Mouse (Mus musculus) cerebellum, postnatal 4 days (tissue): Measurements from ENCODE around the gene Trrap.
"Not testable (repeated sequence)": the region's sequence is repeated elsewhere in the genome, so short reads cannot be mapped to it uniquely, and the experiment has no call there.

Source experiments
- DNase-seq, 2 experiments: peaks; one replicate each; pipeline ENCODE4 v3.0.0; 2022; ENCODE audit warnings: low spot score in 2 of 2, mixed read lengths in 1 of 2

The Trrap gene

DNA sequence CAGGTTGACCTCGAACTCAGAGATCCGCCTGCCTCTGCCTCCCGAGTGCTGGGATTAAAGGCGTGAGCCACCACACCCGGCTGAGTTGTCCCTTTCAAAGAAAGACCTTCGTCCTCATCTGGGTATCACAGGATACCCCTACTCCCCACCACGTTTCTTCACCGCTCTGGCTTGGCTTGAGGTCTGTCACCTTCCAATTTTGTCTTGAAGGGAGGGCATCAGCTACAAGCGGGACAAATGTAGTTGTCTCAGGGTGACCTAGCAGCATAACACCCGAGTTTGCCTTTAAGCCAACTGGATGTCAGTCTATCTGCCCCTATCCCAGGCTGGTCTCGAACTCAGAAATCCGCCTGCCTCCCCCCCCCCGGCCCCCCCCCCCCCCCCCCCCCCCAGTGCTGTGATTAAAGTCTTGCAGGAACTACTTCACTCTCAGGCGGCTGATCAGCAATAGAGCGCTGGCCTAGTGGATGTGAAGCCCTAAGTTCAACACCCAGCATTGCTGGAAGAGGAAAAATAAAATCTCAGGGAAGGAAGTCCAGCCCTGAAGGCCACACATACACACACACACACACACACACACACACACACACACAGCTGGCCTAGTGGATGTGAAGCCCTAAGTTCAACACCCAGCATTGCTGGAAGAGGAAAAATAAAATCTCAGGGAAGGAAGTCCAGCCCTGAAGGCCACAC is at the start of gene Trrap:
Gene Trrap, plus strand, starts transcription at position 627 of the 693 bp plus-strand sequence.
- not testable (repeated sequence) for DNase-seq

DNA sequence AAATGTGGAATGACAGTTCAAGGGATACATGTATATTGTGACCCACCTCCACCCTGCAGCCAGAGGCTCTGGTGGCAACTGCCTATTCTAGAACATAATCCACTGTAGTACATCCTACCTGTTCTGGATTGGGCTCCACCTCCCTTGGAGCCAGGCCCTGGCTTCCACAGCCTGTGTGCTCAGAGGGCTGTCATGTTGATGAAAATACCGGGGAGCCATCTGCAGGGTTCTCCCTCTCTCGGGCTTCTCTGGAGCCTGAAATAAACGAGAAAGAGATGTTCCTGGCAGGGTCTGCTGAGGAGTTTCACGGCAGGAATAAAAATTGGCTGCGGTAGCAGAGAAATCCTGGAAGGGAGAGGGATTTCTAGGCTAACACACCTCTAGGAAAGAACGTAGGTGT is 47.8 kb upstream of the Trrap start:
- no peak for DNase-seq

DNA sequence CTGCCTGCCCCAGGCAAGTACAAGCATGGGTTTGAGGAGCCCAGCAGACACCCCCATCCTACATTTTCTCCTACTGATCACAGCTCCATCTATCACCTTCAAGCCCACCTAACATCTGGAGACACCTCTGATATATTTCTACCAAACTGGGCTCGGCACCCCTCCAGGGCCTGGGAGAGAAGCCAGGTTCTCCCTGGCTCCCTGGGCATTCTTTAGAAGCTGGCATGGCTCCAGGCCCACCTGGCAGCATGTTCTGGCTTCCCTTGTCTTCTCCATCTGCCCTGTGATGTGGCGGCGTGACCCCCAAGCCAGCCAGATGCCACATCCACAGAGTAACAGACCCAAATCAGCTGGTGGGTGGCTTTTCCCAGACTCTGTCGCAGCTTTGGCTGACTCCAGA is 47.3 kb upstream of the Trrap start:
- peak in 1 of 2 experiments; percentile 56 for DNase-seq

DNA sequence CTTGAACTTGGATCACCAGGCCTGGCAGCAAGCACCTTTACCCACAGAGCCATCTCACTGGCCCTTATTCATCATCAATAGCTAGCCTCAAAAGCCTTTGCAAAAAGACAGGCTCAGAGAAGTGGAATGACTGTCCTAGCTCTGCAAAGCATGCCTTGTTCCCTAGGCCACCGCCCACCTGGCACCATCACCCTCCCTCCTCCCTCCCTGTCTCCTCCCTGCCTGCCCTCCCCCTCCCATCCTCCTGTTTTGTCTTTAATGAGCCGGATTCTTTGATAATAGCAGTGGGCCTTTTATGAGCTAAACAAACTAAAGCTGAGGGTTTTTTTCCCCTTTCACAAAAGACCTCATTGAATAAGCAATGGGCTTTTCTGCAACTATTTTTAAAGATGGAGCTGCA is 42.6 kb upstream of the Trrap start:
- no peak for DNase-seq

DNA sequence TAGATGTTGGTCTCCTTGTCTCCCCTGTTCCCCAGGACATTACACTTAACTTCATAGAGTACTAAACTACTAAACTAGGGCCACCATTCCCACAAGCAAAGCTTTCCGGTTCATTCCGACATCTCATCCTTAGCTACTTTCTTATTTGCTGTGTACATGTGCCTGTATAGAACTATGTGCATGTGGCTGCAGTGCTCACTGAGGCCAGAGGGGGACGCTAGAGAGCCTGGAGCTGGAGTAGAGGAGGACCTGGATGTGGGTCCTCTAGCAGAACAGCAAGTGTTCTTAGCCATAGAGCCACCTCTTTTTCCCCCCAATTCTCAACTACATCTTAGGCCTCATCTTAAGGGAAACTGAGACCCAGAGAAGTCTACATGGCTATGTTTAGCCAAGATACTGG is 42.0 kb upstream of the Trrap start:
- DNase-seq = no peak

DNA sequence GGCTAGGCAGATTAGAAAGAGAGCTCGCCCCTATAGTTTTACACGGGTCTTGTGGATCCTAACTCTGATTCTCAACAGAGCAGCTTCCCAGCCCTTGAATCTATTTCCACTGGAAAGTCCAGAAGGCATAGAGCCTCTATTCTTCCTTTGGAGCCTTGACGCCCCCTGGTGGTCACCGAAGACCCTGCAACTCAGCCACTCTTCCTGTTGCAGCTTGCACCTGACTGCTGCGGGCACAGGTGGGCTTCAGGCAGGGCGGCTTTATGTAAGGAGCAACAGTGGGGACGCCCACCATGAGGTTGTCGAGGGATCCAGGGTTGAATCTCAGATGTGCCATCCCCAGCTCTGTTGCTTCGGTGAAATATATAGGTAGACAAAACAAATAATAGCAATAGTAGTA is 40.4 kb upstream of the Trrap start:
- peak; percentile 83 to 91 for DNase-seq

DNA sequence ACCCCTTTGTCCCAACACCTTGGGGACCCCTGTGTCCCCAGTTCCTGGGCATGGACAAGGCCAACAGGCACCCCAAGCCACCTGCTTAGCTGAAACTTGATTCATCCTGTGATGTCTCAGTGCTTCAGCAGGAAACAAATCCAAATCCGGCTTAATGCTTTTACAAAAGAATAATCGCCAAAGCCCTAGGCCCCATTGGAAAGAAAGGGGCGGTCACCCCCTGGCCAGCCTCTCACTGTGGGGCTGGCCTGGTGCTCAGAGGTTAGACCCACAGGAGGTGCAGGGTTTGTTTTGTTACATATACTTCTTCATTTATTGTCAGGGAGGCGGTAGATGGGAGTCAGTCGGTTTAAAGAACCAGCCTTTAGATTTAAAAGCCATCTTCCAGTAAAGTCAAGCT is 39.3 kb upstream of the Trrap start:
- no peak for DNase-seq

DNA sequence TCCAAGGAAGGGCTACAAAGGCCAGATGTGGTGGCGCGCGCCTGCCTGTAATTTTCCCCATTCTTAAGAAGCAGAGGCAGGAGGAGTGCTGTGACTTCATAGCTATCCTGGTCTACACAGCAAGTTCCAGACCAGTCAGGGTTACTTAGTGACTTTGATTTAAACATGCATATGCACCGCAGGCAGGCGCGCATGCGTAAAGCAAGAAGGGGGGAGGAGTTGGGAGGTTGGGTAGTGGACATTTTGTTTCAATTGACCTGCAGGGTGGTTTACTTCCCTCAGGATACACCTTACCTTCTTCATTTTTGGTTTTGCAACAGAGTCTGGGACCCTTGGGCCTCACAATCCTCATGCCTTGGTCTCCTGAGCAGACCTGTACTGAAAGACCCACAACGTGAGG is 38.3 kb upstream of the Trrap start:
- DNase-seq = no peak

DNA sequence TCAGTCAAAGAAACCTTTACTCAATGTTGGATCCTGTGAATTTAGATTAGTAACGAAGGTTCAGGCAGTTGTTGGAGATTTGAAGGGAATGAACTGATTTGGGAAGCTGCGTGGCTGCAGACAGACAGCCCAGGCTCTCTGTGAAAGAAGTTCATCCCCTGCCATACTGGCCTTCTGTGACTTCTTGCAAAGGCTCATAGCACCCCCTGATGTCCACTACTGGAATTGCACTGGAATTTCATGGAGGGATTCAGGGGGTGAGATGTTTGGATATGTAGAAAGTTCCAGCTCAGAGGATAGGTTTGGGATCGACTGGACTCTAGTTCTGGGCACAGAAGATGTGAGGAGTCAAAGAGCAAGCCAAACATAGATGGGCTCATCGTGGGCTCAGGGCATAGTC is 33.6 kb upstream of the Trrap start:
- DNase-seq = peak; percentile 78 to 86

DNA sequence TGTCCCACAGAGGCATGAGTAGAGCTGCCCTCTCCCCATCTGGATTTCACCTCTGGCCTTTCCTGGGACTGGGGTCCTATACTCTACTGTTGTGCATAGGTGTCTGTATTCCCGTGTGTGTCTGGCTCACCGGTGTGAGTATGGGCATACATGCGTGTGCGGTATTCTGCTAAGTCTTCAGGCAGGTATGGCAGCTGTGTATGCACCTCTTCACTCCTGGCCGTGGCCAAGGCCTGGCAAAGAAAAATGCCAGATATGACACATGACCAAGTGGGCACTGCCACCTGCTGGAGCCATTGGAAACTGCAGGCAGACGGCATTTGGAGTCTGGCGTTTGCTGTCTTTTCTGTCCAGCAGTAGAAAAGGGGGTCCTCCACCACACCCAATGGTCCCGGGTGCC is 32.6 kb upstream of the Trrap start:
- DNase-seq = peak; percentile 74 to 87

DNA sequence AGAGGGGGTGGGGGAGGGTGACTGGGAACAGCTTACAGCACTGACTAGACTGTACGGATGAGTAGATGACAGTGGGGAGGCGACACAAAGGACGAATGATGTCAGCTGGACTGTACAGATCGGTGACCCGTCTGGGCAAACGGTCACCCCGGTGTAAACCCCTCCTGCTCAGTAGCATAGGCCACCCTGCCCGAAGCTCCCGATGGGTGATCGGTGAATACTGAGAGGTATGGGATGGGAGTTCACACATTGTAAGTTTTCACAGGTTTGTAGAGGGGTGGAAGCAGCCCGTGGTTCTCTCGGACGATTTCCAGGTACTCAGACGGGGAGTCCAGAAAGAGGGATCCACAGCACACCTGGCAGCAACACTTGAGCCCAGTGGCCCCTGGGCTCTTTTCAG is 30.4 kb upstream of the Trrap start:
- DNase-seq = no peak

DNA sequence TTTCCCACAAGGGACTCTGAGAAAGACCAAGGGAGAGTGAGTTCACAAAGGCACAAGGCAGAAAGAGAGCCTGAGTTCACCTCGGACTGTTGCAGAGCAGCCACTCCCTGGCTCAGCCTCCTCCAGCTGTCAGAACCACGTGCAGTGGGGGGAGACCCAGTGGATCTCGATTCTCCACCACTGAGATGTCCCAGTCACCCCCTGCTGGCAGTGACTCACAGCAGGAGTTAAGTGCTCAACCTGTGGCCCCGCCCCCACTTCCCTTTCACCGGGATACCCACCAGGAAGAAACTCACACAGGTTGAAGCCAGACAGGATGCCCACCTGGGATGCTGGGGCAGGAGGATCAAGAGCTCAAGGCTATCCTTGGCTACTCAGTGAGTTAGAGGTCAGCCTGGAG is 15.1 kb upstream of the Trrap start:
- DNase-seq = no peak

DNA sequence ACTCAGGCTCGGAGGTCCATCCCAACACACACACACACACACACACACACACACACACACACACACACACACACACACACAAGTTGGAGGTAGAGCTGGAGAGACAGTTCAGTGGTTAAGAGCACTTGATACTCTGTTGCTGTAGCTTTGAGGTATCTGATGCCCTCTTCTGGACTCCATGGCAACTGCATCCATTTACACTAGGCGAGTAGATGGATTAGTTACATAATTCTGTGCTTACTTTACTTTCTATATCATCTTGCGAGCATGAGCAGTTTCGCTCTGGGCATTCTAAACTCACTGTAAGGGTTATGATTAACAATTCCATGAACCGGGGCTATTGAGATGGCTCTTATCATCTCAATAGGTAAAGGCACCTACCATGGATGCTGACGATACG is 14.5 kb upstream of the Trrap start:
- DNase-seq = peak in 1 of 2 experiments; percentile 35

DNA sequence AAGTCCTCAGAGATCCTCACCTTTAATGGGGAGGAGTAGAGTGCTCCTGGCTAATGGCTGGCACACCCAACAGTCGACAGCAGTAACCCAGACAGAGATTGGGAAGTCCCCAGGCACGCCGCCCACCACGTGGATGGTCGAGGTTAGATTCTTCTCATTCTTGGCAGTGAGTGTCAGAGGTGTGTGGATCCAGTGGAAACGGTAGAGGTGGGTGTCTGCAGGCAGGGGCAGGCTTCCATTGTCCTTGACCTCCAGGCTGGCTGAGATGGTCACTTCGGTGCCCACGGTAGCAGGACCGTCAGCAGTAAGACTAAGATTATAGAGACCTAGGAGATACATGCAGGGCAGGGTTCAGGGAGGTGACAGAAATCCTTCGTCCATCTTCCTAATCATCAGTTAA is 12.3 kb upstream of the Trrap start:
- DNase-seq = no peak

DNA sequence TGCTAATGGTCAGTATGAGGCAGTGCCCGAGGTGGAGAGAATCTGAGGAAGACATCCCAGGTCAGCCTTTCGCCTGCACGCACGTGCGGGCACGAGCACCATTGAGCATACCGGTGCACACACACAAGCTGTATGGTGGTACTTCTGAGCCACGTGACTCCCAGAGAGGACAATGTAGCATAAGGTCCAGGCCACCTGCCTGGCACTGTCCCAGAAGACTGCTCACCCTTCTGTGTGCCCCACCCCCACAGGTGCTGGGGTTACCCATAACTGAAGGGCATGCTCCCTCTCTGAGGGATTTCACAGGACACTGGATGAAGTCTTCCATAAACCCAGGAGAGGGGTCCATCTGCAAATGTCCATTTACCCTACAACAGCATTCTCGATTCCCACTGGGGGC is 10.1 kb upstream of the Trrap start:
- DNase-seq = no peak

DNA sequence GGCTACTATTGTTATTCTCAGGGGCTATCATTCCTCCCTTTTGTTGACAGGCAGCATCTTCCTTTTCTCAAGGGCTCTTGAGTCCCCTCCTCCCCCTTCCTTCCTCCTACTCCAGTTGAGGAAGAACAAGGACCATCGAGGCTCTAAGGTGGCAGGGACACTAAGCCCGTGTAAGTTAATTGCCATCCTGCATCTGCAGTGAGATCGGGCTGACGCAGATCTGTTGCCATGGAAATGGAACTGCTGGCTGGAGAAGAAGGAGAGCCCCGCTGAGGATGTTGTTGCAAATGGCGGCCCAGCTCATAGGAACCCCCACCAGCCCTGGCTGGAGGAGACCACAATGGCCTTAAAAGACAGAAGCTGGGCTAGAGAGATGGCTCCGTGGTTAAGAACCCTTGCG is 9.1 kb upstream of the Trrap start:
- DNase-seq = no peak

DNA sequence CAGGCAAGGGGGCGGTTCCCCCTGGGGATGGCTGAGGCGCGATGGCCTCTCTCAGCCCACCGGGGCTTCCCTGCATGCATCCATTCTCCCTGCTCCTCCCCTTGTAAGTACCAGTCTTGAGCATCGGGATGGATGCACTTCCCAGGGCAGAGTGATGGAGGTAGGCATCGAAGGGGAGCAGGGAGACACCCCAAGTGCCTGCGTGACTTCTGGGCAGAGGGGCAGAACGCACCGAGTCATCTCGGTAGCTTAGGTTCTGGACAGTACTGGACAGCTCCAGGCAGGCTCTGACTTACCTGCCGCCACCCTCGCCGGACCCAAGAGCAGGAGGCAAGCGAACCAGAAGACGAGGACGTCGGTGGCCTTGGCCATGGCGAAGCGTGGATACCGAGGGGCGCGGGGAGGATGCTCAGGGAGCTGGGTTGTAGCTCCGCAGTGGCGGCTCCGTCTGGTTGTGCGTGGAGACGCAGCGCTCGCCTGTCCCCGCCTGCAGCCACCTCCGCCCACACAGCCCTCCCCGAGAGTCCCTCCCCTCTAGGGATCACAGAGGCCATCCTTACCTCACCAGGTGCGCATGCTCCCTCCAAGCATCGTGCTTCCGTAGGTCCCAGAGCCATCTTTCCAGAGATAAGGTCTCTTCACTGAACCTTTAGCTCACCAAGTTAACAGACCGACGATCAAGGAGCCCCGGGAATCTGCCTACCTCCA is 6.2 kb upstream of the Trrap start, which contains the start of gene Tmem130:
Gene Tmem130, minus strand, starts transcription at position 658 of the 708 bp plus-strand sequence.
- DNase-seq = peak; percentile 48 to 50

DNA sequence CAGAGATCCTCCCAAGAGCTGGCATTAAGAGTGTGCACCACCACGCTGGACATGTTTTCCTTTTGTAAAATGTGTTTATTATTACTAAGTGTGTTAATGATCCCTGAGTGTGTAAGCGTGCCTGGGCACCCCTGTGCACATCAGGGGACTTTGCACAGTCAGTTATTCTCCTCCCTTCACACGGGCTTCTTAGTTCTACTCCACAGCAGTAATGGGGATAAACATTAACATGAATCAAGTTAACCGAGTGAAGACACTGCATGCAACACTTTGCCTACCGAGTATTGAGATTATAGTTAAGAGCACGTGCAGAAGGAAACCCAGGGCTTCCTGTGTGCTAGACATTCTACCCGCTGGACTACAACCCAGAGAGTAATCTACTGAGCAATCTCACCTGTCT is 1.5 kb upstream of the Trrap start:
- no peak for DNase-seq

DNA sequence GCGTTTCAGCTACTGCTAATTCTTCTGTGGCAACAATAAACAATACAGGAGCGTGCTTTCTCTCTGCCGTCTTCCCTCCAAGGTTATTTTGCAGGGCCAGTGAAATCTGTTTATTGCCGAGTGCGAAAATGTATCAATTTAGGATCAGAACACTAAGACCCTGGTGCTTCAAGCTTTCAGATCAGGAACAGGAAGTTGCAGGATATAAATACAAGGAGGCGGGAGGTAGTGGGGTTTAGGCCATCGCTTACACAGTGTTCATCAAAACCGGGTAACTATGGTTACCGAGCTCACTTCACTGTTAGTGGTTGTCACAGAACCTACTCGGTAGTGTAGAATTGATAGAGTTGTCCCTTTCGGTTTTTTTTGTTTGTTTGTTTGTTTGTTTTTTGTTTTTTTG is 886 bp upstream of the Trrap start:
- no peak for DNase-seq

DNA sequence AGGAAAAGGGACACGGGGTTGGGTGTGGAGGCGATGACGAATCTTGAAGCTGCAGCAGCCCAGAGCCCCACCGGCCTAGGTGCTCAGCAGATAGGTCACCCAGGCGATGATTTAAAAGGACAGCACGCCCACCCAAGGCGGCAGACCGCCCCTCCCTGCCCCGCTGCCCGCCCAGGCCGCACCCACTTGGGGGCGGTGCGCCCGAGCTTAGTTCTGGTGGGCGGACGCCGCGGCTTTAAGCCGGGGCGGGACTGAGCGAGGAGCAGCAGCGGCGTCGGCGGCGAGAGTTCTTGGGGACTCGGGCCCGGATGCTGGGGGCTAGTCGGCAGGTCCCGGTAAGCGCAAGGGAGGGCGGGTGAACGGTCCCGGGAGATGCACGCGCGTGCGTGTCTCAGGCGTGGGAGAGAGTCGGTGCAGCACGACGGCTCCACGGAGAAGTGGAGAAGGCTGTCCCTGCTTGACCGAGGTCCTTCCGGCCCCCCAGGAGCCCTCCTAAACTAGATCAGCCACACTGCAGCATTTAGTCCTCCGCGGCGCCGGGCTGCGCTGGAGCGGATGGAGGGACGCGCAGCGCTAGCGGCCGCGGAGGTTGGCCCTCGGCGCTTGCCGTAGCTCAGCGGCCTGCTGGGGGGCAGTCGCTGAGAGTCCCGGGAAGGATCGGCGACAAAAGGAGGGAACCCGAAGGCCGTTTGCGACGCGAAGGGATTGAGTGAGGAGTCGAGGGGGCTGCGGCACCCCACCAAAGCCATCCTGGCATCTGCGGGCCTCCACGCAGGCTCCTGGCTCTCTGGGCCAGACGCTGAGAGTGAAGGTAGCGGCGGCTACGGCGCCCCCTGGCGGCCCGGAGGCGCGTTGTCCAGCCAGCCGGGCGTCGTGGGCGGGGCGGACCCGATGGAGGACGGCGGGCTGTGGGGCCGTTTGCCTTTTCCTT is 644 bp downstream of the Trrap start:
- peak; percentile 85 to 92 for DNase-seq

DNA sequence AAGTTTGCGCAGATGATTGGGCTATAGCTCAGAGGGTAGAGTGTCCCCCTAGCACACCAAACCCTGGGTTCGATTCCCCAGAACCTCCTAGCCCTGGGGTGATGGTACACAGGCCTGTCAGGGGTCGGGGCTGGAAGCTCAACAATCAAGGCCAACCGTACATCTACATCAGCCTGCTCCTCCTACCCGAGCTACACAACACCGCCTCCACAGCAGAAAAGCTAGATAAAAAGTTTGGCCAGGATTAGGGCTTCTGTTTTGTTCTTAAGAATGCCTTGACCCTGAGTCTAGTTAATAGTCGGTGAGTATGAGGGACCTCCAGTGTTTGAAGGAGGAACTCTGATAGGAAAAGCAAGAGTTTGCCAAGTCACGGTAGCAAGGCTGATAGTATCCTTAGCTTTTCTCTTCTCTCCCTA is 1.5 kb downstream of the Trrap start:
- no peak for DNase-seq

DNA sequence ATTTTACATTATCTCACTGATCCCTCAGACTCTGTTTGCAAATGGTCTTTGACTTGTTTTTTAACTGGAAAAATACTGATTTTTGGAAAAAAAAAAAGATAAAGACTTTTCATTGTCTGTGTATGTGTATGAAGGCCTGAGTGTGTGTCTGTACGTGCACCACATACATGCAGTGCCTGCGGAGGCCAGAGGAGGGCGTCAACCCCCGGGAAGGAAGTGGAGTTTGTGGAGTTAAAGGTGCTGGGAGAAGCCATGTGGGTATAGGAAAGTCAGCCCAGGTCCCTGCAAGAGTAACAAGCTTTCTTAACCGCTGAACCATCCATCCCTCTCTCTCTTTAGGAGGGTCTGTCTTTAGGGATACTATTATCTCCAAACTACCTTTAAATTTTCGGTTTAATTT is 5.7 kb downstream of the Trrap start:
- DNase-seq = no peak
